Mouse (Mus musculus): ENCODE results near the gene Krt31.

Krt31 gene

DNA sequence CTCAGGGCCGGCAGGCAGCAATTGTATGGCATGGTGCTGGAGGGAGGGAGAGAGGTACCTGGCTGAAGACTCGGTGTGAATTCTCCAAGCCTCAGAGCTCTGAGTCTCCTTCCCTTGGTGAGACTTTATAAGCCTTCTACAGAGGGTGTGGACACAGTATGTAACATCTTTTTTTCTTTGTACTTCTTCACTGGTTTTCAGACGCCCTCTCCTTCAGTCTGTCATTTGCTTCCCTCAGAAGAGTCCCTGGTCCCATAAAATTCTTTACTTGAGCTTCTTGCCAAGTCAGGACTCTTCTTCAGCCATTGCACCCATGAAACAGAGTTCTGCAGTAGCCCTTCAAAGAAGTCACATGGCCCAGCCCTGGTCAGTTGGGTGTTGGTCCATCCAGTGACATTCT, at the start of gene Krt31:
TSS of gene Krt31 (minus strand) at position 101 of the 400 bp plus-strand sequence.
- no peak for DNase-seq (ENCODE audit: low read depth in 2 of 2, low spot score in 2 of 2)

DNA sequence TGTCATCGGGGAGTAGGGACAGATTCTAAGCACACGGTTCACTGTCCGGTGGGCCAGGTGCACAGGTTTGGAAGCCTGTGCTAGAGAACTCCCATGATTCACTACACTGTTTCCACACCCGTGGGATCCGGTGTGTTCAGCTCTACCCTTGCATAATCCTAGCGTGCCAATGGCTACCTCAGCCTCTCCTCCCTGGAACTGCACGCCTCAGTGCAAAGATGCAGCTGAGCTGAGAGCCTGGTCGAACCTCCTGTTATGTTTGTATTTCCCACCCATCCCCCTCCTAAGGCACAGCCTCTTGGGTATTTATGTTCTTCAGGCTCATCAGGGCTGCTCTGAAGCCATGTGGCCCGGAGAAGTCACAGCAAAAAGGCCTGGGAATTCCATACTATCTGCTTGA, 47.5 kb upstream of the Krt31 start:
- no peak for DNase-seq (ENCODE audit: low read depth in 2 of 2, low spot score in 2 of 2)

DNA sequence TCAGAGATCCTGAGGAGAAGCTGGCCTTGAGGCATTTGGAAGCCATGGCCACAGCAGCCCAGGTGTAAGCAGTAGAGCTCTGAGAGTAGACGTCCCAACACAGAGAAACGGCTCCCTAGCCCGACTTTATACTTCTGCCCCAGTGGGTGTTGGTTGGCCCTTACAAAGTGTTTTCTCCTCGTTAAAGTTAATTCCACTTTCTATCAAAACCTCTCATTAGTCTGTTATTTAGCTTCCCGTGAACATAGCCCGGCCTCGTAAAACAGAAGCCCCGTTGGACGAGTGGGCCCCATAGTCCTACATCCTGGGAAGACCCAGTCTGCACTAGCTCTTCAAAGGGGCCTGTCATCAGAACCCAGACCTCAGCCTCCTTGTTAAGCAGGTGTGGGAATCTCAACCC, 45.8 kb upstream of the Krt31 start, which contains the start of gene Krt35:
TSS of gene Krt35 (minus strand) at position 101 of the 400 bp plus-strand sequence.
- no peak for DNase-seq (ENCODE audit: low read depth in 2 of 2, low spot score in 2 of 2)

DNA sequence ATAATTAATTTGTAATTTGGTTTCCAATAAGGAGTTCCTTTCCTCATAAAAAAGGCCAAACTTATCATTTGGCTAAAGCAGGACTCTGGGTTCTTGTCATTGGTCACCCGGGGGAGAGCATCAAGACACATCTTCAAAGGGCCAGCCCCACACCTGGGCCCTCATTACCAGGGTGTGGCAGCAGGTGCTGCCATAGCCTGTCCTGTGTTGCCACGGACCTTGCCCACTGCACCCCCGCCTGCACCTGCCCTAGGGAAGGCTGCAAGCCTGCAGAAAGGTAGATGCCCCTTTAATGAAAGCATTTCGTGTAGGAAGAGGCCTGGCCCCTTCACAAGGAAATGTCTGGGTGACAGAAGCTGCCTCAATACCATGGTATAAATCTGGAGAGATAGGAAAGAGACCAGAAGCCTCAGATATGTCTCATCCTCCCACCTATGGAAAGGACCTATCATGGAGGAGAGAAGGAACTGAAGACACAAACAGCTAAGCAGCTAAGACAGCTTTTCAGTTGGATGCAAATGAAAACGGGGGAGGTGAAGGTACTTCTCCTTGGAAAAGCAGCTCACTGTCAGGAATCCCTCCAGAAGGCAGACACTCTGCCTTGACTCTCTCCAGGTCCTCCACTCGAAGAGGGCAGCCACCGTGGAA, 38.2 kb upstream of the Krt31 start:
- DNase-seq (ENCODE audit: low read depth in 2 of 2, low spot score in 2 of 2) = no peak

DNA sequence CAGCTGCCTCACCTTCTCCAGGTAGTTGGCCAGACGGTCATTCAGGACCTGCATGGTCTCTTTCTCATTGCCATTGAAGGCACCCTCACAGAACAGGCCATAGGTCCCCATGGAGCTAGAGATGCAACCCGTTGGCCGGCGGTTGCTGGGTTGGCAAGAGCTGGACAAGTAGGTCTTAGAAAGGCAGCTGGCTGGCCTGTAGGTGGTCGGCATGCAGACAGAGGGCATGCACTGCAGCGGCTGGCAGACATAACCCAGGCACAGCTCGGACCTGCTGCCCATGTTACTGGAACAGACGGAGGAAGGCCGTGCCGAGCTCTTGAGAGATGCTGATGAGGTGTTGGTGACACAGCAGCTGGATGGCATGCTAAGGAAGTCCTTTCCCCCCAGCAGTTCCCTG, 37.5 kb upstream of the Krt31 start, which contains the start of gene Krt32:
TSS of gene Krt32 (minus strand) at position 366 of the 400 bp plus-strand sequence.
- DNase-seq (ENCODE audit: low read depth in 2 of 2, low spot score in 2 of 2) = no peak

DNA sequence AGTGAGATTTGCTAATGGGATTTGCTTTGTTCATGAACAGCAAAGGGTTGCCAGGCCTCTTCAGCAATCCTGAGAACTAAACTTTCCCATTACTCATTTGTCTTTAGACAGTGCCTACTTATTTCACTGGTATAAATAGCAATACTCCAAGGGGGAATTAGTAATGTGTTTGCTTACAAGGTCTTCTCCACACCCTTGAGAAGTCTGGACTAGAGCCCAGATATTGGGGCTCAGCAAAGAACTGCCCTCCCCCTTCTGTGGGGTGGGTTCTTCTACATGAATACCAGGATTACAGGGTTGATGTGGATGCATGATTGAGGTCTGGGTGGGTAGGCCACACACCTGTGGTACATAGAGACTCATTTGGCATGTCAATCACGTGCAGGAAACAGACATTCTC, 23.5 kb upstream of the Krt31 start:
- DNase-seq (ENCODE audit: low read depth in 2 of 2, low spot score in 2 of 2) = no peak

DNA sequence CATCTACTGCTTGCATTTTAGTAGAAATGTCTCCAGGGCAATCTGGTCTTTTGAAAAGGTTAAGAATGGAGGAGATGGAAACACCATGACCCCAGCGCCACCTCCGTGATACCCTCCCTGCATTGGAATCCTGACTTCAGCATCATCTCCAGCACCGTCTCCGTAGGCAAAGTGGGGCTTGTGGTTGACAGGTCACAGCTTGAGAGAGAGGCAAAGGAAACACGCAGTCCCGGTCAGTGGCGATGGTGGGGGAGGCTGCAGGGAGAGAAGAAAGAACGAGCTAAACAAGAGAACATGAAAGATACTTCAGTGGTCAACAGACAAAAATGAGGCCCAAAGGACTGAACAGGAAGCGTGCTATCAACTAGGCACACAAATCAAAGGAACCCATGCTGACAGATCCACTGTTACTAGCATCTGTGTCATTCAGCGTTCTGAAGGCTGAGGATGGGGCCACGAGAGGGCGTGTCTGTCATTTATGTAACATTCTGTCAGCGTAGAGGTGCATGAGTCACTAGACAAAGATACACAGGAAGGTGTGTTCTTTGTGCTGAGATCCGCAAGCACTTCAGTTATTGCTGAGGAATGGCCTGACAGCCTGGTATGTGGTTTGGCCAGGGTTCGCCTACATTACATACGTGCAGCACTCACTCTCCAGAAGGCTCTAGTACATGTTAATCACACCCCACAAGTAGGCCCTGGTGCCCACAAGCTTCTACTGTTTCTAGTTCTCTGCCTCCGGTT, 17.1 kb upstream of the Krt31 start:
- DNase-seq (ENCODE audit: low read depth in 2 of 2, low spot score in 2 of 2) = no peak

DNA sequence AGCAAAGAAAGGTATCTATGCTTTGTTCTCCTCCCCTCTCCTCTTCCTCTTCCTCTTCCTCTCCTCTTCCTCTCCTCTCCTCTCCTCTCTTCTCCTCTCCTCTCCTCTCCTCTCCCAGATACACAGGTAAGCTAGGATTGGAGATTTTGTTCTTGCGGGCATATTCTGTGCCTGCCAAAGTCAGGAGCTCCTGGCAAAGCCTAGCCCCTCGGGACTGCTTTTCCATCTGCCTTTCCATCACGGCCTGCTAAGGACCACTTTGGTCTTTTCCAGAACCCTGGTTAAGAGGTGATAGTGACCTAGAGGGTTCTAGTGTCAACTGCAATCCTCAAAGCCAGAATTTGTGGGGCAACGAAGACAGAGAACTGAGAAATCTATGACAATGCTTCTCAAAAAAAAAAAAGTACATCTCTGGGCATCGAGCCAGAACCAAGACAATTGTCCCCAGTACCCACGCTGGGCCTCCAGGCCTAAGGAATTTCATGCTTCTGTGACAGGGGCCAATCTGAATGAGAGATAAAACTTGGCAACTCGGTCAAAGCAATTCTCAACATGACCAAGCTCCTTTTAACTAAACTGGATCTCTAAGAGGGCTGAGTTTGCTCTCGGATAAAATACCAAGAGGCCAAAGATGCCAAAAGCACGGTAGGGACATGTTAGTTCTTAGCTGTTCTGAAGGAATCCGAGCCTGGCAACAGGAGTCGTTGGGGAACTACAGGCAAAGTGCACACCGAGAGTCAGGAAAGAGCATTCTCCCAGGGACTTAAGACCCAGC, 16.1 kb upstream of the Krt31 start:
- no peak for DNase-seq (ENCODE audit: low read depth in 2 of 2, low spot score in 2 of 2)

DNA sequence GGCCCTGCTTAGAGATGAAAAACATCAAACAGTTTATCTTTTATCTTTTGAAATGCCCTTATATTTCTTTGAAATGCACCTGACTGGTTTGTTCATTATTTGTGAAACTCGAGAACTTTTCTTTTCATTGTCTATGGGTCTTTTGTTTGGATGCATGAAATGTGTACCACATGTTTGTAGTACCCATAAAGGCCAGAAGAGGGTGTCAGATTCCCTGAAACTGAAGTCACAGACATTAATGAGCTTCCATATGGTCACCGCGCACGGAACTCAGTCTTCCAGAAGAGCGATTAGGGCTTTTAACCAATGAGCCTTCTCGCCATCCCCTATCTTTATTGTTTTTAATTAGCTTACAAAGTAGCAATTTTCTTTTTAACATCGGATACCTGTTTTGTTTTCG, 8.5 kb upstream of the Krt31 start:
- DNase-seq (ENCODE audit: low read depth in 2 of 2, low spot score in 2 of 2) = no peak

DNA sequence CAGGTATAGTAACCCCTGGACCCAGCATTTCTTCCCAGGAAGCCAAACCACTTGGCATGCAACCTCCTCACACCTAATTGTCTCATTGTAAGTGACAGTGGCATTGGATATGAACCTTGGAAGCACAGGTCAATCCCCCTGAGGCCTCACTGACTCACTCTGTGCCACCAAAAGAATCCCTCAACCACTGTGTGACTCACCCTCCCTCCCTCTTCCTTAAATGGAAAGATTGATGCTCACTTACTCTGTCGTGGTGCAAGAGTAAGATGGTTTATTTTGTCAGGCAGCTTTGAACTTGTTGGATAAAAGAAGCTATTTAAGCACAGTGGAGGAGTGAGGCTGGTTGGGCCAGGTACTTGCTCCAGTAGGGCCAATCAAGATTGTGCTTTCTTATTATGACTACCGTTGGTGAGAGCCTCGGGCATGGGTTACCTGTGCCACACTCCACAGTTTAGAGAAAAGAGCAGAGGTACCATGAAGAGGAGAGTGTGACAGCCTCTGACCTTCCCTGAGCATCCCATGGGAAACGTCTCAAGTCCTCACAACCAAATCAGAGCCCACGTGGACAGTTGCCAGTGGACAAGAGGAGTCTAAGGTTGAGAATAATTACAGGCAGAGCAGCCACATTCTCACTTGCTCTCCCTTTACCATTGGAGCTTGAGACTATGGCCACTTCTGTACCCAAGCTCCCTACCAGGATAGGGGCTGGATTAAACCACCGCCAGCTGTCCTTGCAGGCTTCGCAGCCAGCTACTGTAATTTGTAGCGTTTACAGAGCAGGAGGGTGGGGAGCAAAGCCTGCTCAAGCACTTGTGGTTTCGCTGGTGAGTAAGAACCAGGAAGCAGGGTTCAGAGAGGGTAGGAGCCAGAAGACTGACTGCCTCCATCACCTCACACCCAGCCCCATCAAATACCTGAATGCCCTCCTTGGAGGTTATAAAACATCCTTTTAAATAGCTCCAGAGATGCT, 5.6 kb upstream of the Krt31 start:
- DNase-seq (ENCODE audit: low read depth in 2 of 2, low spot score in 2 of 2) = no peak

DNA sequence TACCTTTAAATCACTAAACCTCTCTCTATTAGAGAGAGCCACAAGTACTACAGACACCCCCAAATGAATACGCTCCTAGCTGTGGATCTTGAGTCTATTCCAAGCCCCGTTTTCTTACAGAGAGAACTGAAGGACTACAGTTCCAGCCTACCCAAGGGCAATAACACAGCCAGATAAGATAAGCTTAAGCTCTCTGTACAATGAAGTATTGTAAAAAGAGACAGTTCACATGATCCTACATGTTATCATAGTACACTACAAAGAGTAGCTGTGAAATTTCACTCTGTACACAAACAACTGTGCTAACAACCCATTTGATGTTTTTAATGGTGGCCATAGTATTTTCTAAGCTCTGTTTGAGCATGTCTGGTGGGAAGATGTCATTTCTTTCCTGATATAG, 3.2 kb downstream of the Krt31 start:
- DNase-seq (ENCODE audit: low read depth in 2 of 2, low spot score in 2 of 2) = no peak

DNA sequence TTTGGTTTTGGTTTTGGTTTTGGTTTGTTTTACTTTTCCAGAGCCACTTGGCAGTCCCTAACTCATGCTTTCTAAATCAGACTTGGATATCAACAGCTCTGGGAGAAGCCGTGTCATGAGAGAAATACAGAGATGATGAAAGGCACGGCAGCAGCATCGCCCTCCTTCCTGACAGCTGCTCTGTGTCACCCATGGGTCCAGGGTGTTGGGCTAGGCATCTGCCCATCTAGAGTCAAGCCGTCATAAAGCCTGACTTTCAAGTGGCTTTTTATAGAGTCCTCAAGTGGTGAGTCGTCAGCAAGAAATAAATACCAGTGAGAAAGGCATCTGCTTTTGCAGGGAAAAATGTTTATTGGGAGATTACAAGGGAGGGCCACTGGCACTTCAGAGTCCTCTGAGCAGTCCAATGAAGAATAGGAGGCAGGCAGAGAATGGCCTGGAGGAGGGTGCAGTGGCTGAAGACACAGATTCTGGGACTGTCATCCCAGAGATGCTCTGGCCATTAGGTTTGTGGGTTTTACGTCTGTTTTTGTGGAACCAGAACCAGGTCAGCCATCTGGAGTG, 4.0 kb downstream of the Krt31 start:
- no peak for DNase-seq (ENCODE audit: low read depth in 2 of 2, low spot score in 2 of 2)

DNA sequence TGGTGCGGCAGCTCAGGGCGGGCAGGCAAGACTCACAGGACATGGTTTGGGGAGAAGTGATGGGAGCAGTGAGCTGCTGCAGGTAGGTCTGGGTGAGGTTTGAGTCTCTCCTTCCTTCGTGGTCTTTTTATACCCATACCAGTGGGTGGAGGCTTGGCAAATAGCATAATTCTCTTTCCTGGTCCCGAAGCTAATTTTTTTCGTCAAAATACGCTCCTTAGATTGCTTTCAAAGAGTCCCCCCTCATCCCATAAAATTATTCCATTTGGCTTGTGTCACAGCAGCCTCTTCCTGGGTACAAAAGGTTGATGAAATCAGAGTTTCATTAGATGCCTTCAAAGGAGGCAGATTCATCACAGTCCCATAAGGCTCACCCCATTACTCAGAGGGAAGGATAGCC, 8.9 kb downstream of the Krt31 start, which contains the start of gene Krt34:
TSS of gene Krt34 (minus strand) at position 101 of the 400 bp plus-strand sequence.
- no peak for DNase-seq (ENCODE audit: low read depth in 2 of 2, low spot score in 2 of 2)

DNA sequence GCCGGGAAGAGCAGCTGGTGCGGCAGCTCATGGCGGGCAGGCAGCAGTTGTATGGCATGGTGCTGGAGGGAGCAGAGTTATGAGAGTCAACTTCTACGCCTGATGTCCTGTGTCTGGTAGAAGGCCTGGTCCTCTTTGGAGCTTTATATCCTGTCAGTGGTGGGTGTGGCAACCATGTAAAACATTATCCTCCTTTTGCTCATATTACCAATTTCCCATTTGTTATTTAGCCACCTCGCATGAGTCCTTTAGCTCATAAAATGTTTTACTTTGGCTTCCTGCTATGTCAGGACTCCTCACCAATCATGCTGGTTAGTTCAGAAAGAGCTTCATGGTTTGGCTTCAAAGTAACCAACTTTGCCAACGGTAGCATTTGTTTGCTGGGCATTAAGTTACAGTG, 20.6 kb downstream of the Krt31 start, which contains the start of gene Krt33b:
TSS of gene Krt33b (minus strand) at position 101 of the 400 bp plus-strand sequence.
- no peak for DNase-seq (ENCODE audit: low read depth in 2 of 2, low spot score in 2 of 2)

DNA sequence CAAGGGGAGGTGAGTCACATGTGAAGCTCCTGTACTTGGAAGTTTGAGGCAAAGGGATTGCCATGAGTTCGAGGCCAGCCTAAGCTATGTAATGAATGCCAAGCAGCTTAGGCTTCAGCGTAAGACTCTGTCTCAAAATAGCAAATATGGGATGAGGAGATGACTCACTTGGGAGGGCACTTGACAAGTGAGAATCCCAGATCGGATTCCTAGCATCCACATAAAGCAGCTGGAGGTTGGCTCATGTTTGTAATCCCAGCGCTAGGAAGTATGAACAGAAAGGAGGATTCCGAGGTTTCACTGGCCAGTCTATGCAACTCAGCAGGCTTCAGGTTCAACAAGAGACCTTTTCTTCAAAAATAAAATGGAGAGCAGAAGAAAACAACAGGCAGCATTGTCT, 28.9 kb downstream of the Krt31 start:
- no peak for DNase-seq (ENCODE audit: low read depth in 2 of 2, low spot score in 2 of 2)

DNA sequence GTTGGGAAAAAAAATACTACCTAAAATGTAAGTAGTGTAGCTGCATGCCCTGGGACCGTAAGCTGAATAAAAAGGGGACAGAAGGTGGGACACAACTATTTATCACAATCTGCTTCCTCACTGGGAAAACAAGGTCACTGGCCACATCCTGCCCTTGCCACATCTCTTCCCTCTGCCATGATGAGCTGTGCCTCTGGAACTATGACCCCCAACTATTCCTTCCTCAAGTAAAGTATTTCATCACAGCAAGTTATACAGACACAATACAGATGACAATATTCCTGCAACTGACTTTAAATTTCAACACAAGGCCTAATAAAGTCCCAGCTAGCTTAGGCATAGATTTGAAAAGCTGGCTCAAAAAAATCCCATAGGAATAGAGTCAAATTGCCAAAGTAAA, 30.9 kb downstream of the Krt31 start:
- no peak for DNase-seq (ENCODE audit: low read depth in 2 of 2, low spot score in 2 of 2)

DNA sequence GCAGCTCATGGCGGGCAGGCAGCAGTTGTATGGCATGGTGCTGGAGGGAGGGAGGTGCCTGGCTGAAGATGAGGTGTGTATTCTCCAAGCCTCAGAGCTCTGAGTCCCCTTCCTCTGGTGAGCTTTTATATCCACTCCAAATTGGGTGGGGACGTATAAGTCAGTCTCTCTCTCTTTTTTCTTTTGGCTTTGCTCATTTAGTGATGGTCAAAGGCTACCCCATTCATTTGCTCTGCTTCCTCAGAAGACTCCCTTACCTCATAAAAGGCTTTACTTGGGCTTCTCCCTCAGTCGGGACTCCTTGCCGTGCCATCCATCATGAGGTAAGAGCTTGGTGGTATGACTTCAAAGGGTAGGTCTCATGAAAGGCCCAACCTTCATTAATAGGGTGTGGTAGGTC, 34.2 kb downstream of the Krt31 start, which contains the start of gene Krt33a:
TSS of gene Krt33a (minus strand) at position 101 of the 400 bp plus-strand sequence.
- no peak for DNase-seq (ENCODE audit: low read depth in 2 of 2, low spot score in 2 of 2)

DNA sequence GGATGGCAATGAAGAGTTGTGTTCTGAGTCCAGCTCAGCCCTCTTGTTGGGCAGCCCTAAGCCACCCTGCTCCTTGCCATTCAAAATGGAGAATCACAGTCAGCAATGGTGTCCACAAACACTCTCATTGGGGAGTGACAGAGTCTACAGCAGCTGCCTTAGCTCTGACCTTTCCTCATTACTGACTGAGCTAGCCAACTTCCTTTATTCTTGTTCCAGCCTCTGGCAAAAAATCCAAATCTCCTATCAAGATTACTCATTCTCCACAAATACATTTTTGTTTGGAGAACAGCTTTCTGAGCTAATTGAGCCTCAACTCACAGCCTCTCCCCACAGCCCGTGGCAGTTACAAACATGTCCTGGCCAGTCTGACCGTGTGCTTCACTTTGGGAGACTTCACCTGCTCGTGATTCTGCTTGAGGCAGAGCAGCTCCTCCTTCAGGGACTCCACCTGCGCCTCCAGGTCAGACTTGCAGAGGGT, 36.6 kb downstream of the Krt31 start:
- no peak for DNase-seq (ENCODE audit: low read depth in 2 of 2, low spot score in 2 of 2)

DNA sequence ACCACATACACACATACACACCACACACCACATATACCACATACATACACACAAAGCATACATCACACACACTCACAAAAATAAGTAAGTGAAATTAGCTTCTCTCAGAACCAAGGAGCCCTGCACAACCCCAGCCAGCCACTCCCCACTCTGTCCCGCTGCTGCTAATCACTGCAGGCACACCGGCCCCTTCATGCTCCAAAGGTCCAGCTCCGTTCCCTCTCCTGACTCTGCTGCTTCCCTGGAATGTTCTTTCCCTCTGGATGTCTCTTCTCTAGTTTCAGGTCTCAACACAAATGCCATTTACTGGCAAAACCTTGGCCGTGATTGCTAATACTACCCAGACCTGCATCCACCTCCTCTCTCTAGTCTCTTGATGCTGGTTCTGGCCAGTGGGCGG, 39.7 kb downstream of the Krt31 start:
- no peak for DNase-seq (ENCODE audit: low read depth in 2 of 2, low spot score in 2 of 2)

DNA sequence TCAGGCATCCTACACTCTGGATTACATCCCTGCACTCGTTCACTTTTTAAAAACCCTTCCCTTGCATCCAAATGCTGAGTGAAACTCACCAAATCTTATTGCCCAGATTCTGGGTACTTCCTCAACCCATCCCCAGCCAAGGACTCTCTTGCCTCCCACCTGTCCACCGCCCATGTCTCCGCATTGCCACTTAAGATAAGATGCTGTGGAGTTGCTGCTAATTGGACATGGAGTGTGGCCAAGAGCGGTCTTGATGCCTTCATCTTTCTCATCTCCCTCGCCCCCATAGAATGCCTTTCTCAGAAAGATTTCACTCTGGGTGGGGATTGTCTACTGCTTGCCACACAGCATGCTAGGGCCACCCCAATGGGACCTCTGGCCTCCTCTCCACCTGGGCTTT, 42.0 kb downstream of the Krt31 start:
- DNase-seq (ENCODE audit: low read depth in 2 of 2, low spot score in 2 of 2) = no peak
